In genomic region chr7:111080876-111081275, GRCm38 (mm10) we compare ENCODE assay signal across 9 mouse cellular contexts. TPM values are rescaled to one million over a fixed set of nuclear protein-coding genes. Genes with fewer than 3 reads are reported as not detected.
DNase-seq lines count a peak whose midpoint lies in the region; ATAC-seq and TF ChIP-seq lines count a peak whose summit lies in the region.
"Had no signal": no experiment of that assay in that cellular context is flagged by ENCODE, and none has a peak within 500 bp of the region (broad histone marks: within the 10 kb centered on the region; RNA-seq: fewer than 3 reads in every experiment).

No protein-coding gene starts in this region.

- no peaks in the 10 kb centered on the region for H3K9me3 ChIP-seq in CH12.LX (replicated peaks; ENCODE audit: low read length)
- no peaks in the 10 kb centered on the region for H3K9me3 ChIP-seq in forebrain, postnatal 0 days (ENCODE audit: low read length)
- H3K9me3 ChIP-seq in liver, embryonic 15.5 days (replicated peaks) = no peaks in the 10 kb centered on the region

- no peak for TF ChIP-seq CTCF in gastrocnemius, adult 2 months (IDR thresholded peaks at IDR 0.05)
- TF ChIP-seq CTCF in CH12.LX (conservative IDR thresholded peaks at IDR 0.05 in 1 of 2, IDR thresholded peaks at IDR 0.05 in 1 of 2; ENCODE audit: low read depth in 2 of 2, low read length in 2 of 2) = no peak
- TF ChIP-seq CTCF in forebrain, postnatal 0 days (IDR thresholded peaks at IDR 0.05; ENCODE audit: low read depth) = no peak

- H3K4me2 ChIP-seq in CH12.LX (ENCODE audit: insufficient read depth, low read depth, poor library complexity, severe bottlenecking) = peak overlapping the region; percentile 98
- H3K4me2 ChIP-seq in forebrain, postnatal 0 days (ENCODE audit: low read depth) = peak overlapping the region; percentile 67
- peak overlapping the region; percentile 87 for H3K4me2 ChIP-seq in liver, embryonic 15.5 days

- peak overlapping the region; percentile 99; the same call in 1 of the 2 replicates for H3K27ac ChIP-seq in gastrocnemius, adult 2 months
- H3K27ac ChIP-seq in CH12.LX (ENCODE audit: insufficient read depth, low read depth) = peak overlapping the region; percentile 12; the same call in 1 of the 2 replicates
- H3K27ac ChIP-seq in forebrain, postnatal 0 days (ENCODE audit: low read depth, low read length) = no peak overlapping the region
- H3K27ac ChIP-seq in liver, embryonic 15.5 days (replicated peaks) = peak overlapping the region; percentile 99

- peak overlapping the region; percentile 89 for H3K9ac ChIP-seq in CH12.LX (ENCODE audit: insufficient read depth, low read depth)
- H3K9ac ChIP-seq in forebrain, postnatal 0 days = no peak overlapping the region; the same call in 1 of the 2 replicates
- peak overlapping the region; percentile 93 for H3K9ac ChIP-seq in liver, embryonic 15.5 days

- dilution Hi-C loops in CH12.LX (cut with MboI; ENCODE audit: extremely low pct_ligation_motif_present, extremely low pct_unique_long_range_greater_than_20kb, low sequenced_read_pairs) = no loop called here

- no peak for TF ChIP-seq RAD21 in CH12.LX (IDR thresholded peaks at IDR 0.05; ENCODE audit: low read depth, low read length)

- intact Hi-C loops in gastrocnemius, adult 2 months (cut with DNase I) = loop anchor here (5.0 kb wide), 1 partner anchor 76 kb away; no protein-coding TSS in a partner anchor

- in situ Hi-C loops in CH12.LX (cut with MboI; ENCODE audit: low pct_ligation_motif_present, low pct_unique_long_range_greater_than_20kb, low sequenced_read_pairs) = no loop called here

- no peak for ATAC-seq in forebrain, postnatal 0 days
- ATAC-seq in liver, embryonic 15.5 days (ENCODE audit: insufficient read depth) = no peak
- no peak for ATAC-seq in activated CD4-positive, CD25-positive, alpha-beta regulatory T cell, adult 4 months

- WGBS in forebrain, postnatal 0 days = 92% methylated on average over 3 of the region's 3 CpGs
- 79% methylated on average over 3 of the region's 3 CpGs for WGBS in liver, embryonic 15.5 days (ENCODE audit: insufficient replicate concordance)

- TF ChIP-seq EP300 in CH12.LX (IDR thresholded peaks at IDR 0.05; ENCODE audit: low read length) = no peak

- peaks cover 0 to 24% of the 10 kb centered on the region in 2 experiments; a peak in 2 of 4 replicates for H3K4me1 ChIP-seq in CH12.LX (ENCODE audit: control insufficient read depth in 1 of 2, insufficient read depth in 2 of 2)
- H3K4me1 ChIP-seq in forebrain, postnatal 0 days (ENCODE audit: insufficient read depth) = peaks cover 12% of the 10 kb centered on the region
- H3K4me1 ChIP-seq in liver, embryonic 15.5 days (replicated peaks) = peaks cover 46% of the 10 kb centered on the region

- peaks cover 46 to 54% of the 10 kb centered on the region in 2 experiments for H3K36me3 ChIP-seq in CH12.LX (replicated peaks in 1 of 2; ENCODE audit: control insufficient read depth in 1 of 2, insufficient read depth in 1 of 2, low read length in 1 of 2)
- H3K36me3 ChIP-seq in forebrain, postnatal 0 days (ENCODE audit: insufficient read depth) = peaks cover 46% of the 10 kb centered on the region
- H3K36me3 ChIP-seq in liver, embryonic 15.5 days (replicated peaks) = peaks cover 62% of the 10 kb centered on the region

- peaks cover 41% of the 10 kb centered on the region for H3K79me2 ChIP-seq in CH12.LX (replicated peaks; ENCODE audit: control insufficient read depth, extremely low read depth, insufficient read depth, poor library complexity, severe bottlenecking)

- no peak for TF ChIP-seq POLR2A in CH12.LX (IDR thresholded peaks at IDR 0.05; ENCODE audit: low read depth, low read length)

- H3K4me3 ChIP-seq in gastrocnemius, adult 2 months = peak overlapping the region; percentile 90
- peak overlapping the region; percentile 92 to 98 (median 95) for H3K4me3 ChIP-seq in CH12.LX (replicated peaks in 1 of 3; ENCODE audit: low read depth in 2 of 3, low read length in 2 of 3, poor library complexity in 1 of 3)
- H3K4me3 ChIP-seq in forebrain, postnatal 0 days (ENCODE audit: low read depth, low read length) = peak overlapping the region; percentile 66
- H3K4me3 ChIP-seq in liver, embryonic 15.5 days (replicated peaks) = peak overlapping the region; percentile 92

- DNase-seq in gastrocnemius, adult 2 months = no peak
- DNase-seq in gastrocnemius, postnatal 25 days = no peak
- no peak for DNase-seq in CH12.LX (ENCODE audit: extremely low read depth)
- no peak for DNase-seq in forebrain, postnatal 0 days
- no peak for DNase-seq in urinary bladder, postnatal 25 days (ENCODE audit: low spot score)
- no peak for DNase-seq in layer of hippocampus, postnatal 25 days (ENCODE audit: extremely low spot score in 1 of 2, low spot score in 1 of 2)
- DNase-seq: lung, adult 18-20 months had no signal

- no peaks in the 10 kb centered on the region for H3K27me3 ChIP-seq in CH12.LX (replicated peaks)
- H3K27me3 ChIP-seq in forebrain, postnatal 0 days (ENCODE audit: insufficient read depth, low read length) = no peaks in the 10 kb centered on the region
- no peaks in the 10 kb centered on the region for H3K27me3 ChIP-seq in liver, embryonic 15.5 days

TF ChIP-seq in CH12.LX, 34 proteins besides CTCF, POLR2A, EP300 and RAD21:
- no peak for TF ChIP-seq TCF12 (IDR thresholded peaks at IDR 0.05; ENCODE audit: low read depth, low read length)
- TF ChIP-seq MAZ (IDR thresholded peaks at IDR 0.05; ENCODE audit: low read depth, low read length) = no peak
- TF ChIP-seq ELF1 (IDR thresholded peaks at IDR 0.05; ENCODE audit: low read depth, low read length) = no peak
- no peak for TF ChIP-seq TBP (conservative IDR thresholded peaks at IDR 0.05; ENCODE audit: low read depth, low read length)
- TF ChIP-seq POLR2AphosphoS2 (IDR thresholded peaks at IDR 0.05; ENCODE audit: low read depth, low read length) = no peak
- TF ChIP-seq MYC (IDR thresholded peaks at IDR 0.05; ENCODE audit: low read depth, low read length) = no peak
- no peak for TF ChIP-seq USF2 (conservative IDR thresholded peaks at IDR 0.05; ENCODE audit: low read depth, low read length)
- TF ChIP-seq ZMIZ1 (IDR thresholded peaks at IDR 0.05; ENCODE audit: low read depth, low read length) = no peak
- TF ChIP-seq MEF2A (IDR thresholded peaks at IDR 0.05; ENCODE audit: borderline replicate concordance, low read depth, low read length) = no peak
- TF ChIP-seq CHD1 (IDR thresholded peaks at IDR 0.05; ENCODE audit: low read depth, low read length) = no peak
- no peak for TF ChIP-seq MXI1 (IDR thresholded peaks at IDR 0.05; ENCODE audit: low read depth, low read length)
- no peak for TF ChIP-seq SIN3A (IDR thresholded peaks at IDR 0.05; ENCODE audit: low read length)
- no peak for TF ChIP-seq MAX (IDR thresholded peaks at IDR 0.05; ENCODE audit: low read length)

RNA-seq across cellular contexts. Expression of gene Eif4g2, which starts 2.0 kb away (rescaled TPM):
- 100 to 1,000 TPM; 692 to 802 TPM for total RNA-seq in gastrocnemius, adult 2 months (2021)
- total RNA-seq in gastrocnemius, postnatal 25 days (2021) = 100 to 1,000 TPM; 617 to 661 TPM
- total RNA-seq in CH12.LX (2012; rRNA removed) = 217 and 318 TPM in 2 replicates
- total RNA-seq in CH12.LX (2014; rRNA removed) = 671 and 744 TPM in 2 replicates
- polyA plus RNA-seq in CH12.LX (2012; ENCODE audit: insufficient read length, low read depth) = 821 and 920 TPM in 2 replicates
- total RNA-seq in forebrain, postnatal 0 days (2014; rRNA removed) = 576 and 580 TPM in 2 replicates
- polyA plus RNA-seq in forebrain, postnatal 0 days (2015; fragmentation: Nextera tagmentation; extraction: Ambion mirVana) = 912 and 916 TPM in 2 replicates
- polyA plus RNA-seq in liver, embryonic 15.5 days (2015; fragmentation: Nextera tagmentation; extraction: Ambion mirVana) = 322 and 346 TPM in 2 replicates
- 100 to 1,000 TPM; 799 to 823 TPM for polyA plus RNA-seq in activated CD4-positive, CD25-positive, alpha-beta regulatory T cell, adult 4 months (2017; shearing (Covaris generic))
- 100 to 1,000 TPM; 649 to 659 TPM for total RNA-seq in layer of hippocampus, postnatal 25 days (2021)

RNA-seq across cellular contexts. Expression of gene Ctr9, which starts 52.1 kb away (rescaled TPM):
- total RNA-seq in gastrocnemius, adult 2 months (2021) = 10 to 100 TPM; 16.1 to 16.4 TPM
- 10 to 100 TPM; 13.6 to 14.4 TPM for total RNA-seq in gastrocnemius, postnatal 25 days (2021)
- total RNA-seq in CH12.LX (2012; rRNA removed) = 27.4 and 29.7 TPM in 2 replicates
- 34.3 and 34.8 TPM in 2 replicates for total RNA-seq in CH12.LX (2014; rRNA removed)
- 31.7 and 37.2 TPM in 2 replicates for polyA plus RNA-seq in CH12.LX (2012; ENCODE audit: insufficient read length, low read depth)
- total RNA-seq in forebrain, postnatal 0 days (2014; rRNA removed) = 60.3 and 61.7 TPM in 2 replicates
- polyA plus RNA-seq in forebrain, postnatal 0 days (2015; fragmentation: Nextera tagmentation; extraction: Ambion mirVana) = 45.1 and 59.8 TPM in 2 replicates
- 21.8 and 22.3 TPM in 2 replicates for polyA plus RNA-seq in liver, embryonic 15.5 days (2015; fragmentation: Nextera tagmentation; extraction: Ambion mirVana)
- polyA plus RNA-seq in activated CD4-positive, CD25-positive, alpha-beta regulatory T cell, adult 4 months (2017; shearing (Covaris generic)) = 10 to 100 TPM; 31.5 to 34.1 TPM
- 10 to 100 TPM; 49.8 to 54.5 TPM for total RNA-seq in layer of hippocampus, postnatal 25 days (2021)
